Mouse (Mus musculus) thymus, adult 2 months (tissue): ENCODE results near the gene Polr2f.

Experiments
- CTCF ChIP-seq: fragments of 200-500 bp; IDR thresholded peaks from 2 replicates; pipeline ENCODE4 v1.5.1; 2012; ENCODE audit warnings: mild to moderate bottlenecking, control low read depth, low read length, moderate library complexity, borderline replicate concordance; ENCODE audit not compliant: control insufficient read depth, poor library complexity, insufficient read depth; ENCODE audit errors: extremely low read depth
- POLR2A ChIP-seq: fragments of 200-500 bp; IDR thresholded peaks from 2 replicates; pipeline ENCODE4 v1.6.1; 2012; ENCODE audit warnings: mild to moderate bottlenecking, low read length, control low read depth, moderate library complexity; ENCODE audit not compliant: control insufficient read depth, poor library complexity, insufficient read depth; ENCODE audit errors: extremely low read depth

DNA sequence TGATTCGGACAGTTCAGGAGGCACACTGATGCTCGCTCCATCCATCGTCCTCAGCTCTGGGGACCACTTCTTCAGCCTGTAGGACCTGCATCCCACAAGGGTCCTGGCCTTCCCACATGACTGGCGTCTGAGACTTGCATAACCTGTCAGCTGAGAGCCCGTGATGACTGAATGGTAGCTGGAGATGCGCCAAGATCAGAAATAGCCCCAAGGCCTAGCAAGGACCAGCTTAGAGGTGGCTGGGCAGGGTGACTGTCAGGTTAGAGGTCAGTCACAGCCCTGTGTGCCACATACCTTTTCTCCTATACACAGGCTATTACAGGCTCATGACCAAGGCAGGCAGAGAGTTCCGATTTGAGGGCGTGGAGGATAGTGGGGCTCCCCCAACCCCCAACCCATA is 54.7 kb downstream of the Polr2f start:
- TF ChIP-seq CTCF (no peak), POLR2A (no peak)
